Mouse (Mus musculus) hindlimb bud, embryonic 11.5 days (tissue): ENCODE data around the gene Olfr1443.

Experiments
- DNase-seq: peaks from one replicate; pipeline ENCODE4 v3.0.0-alpha.2; 2012; ENCODE audit warnings: low read depth, low spot score; ENCODE audit errors: extremely low spot score

Olfr1443 gene

GRCm38 (mm10) chr19:12731950-12732349 is 54.0 kb downstream of the Olfr1443 start:
- DNase-seq = no peak
